Mouse (Mus musculus) stomach, postnatal 0 days (tissue): ENCODE measurements around the gene Ppp4r3b.

ENCODE experiments used
- CTCF ChIP-seq: IDR thresholded peaks from 2 replicates; pipeline ENCODE4 v1.5.1; 2016; ENCODE audit warnings: antibody characterized with exemption, low read depth, mild to moderate bottlenecking, moderate library complexity
- EP300 ChIP-seq: optimal IDR thresholded peaks from 2 replicates; pipeline ENCODE3; 2016; ENCODE audit warnings: antibody characterized with exemption

- no peak for TF ChIP-seq CTCF
- TF ChIP-seq EP300: no peak
These were observed 65.4 kb downstream of the Ppp4r3b start for GRCm38 (mm10) chr11:29238047-29238446.
